Mouse (Mus musculus) forebrain, embryonic 14.5 days (tissue): ENCODE measurements around the gene Ptpdc1. TPM values are rescaled to one million over a fixed set of nuclear protein-coding genes. Genes with fewer than 3 reads are reported as not detected.

Experiments used
- ATAC-seq: fragments of 200-750 bp; cut with Nextera tagmentation; 2 replicates; pipeline ENCODE4 v1.8.0; 2017; ENCODE audit warnings: mild to moderate bottlenecking, moderate library complexity
- DNase-seq: peaks from one replicate; pipeline ENCODE4 v3.0.0-alpha.2; 2015; ENCODE audit warnings: low spot score
- H3K27ac ChIP-seq: fragments of 300-500 bp; sonication (generic); 2 replicates; pipeline ENCODE4 v1.5.1; 2014; ENCODE audit warnings: low read depth, mild to moderate bottlenecking, control low read depth, low read length, moderate library complexity
- H3K27me3 ChIP-seq: fragments of 300-500 bp; sonication (generic); replicated peaks from 2 replicates; pipeline ENCODE4 v1.6.1; 2014; ENCODE audit warnings: low read length, control low read depth, mixed read lengths; ENCODE audit not compliant: control insufficient read depth, insufficient read depth
- H3K36me3 ChIP-seq: fragments of 300-500 bp; sonication (generic); 2 replicates; pipeline ENCODE4 v1.6.1; 2014; ENCODE audit warnings: low read length, control low read depth; ENCODE audit not compliant: control insufficient read depth, insufficient read depth
- H3K4me1 ChIP-seq: fragments of 300-500 bp; sonication (generic); 2 replicates; pipeline ENCODE4 v1.6.1; 2014; ENCODE audit warnings: antibody characterized with exemption, low read length, control low read depth; ENCODE audit not compliant: control insufficient read depth, insufficient read depth
- H3K4me2 ChIP-seq: fragments of 300-500 bp; sonication (generic); 2 replicates; pipeline ENCODE4 v1.6.1; 2014; ENCODE audit warnings: mild to moderate bottlenecking, control low read depth, low read length
- H3K4me3 ChIP-seq: fragments of 300-500 bp; sonication (generic); 2 replicates; pipeline ENCODE4 v1.5.1; 2014; ENCODE audit warnings: low read depth, low read length, control low read depth
- H3K9ac ChIP-seq: fragments of 300-500 bp; sonication (generic); 2 replicates; pipeline ENCODE4 v1.6.1; 2014; ENCODE audit warnings: mild to moderate bottlenecking, low read length, control low read depth, moderate library complexity
- H3K9me3 ChIP-seq: fragments of 300-500 bp; sonication (generic); replicated peaks from 2 replicates; pipeline ENCODE4 v1.6.1; 2016; ENCODE audit warnings: low read length, control low read depth, mixed read lengths; ENCODE audit not compliant: control insufficient read depth
- WGBS: fragments of 180-500 bp; shearing (Covaris S2); extraction: QIAGEN DNeasy Blood & Tissue Kit; methylation state at CpG from one replicate; pipeline ENCODE4 v1.1.7; 2014; 5-methylcytosine and 5-hydroxymethylcytosine counted together
- polyA plus RNA-seq: library from polyadenylated mRNA; unstranded; fragments of >200 nt; fragmentation: Nextera tagmentation; extraction: Ambion mirVana; gene quantifications from 2 replicates; pipeline ENCODE4 v1.2.1, GENCODE M21; 2014

The Ptpdc1 gene
- polyA plus RNA-seq, 1 experiment from 2014 or later = 12.7 TPM

GRCm38 (mm10) chr13:48643991-48644390 lies 18.5 kb upstream of the Ptpdc1 start:
- Histone ChIP-seq H3K27ac (no peak overlapping the region), H3K9me3 (no peaks in the 10 kb centered on the region), H3K36me3 (no peaks in the 10 kb centered on the region), H3K4me2 (no peak overlapping the region), H3K4me3 (no peak overlapping the region), H3K9ac (no peak overlapping the region), H3K4me1 (no peaks in the 10 kb centered on the region), H3K27me3 (no peaks in the 10 kb centered on the region)
- 85% methylated on average over 3 of the region's 3 CpGs for WGBS
- DNase-seq = no peak
- ATAC-seq = no peak

GRCm38 (mm10) chr13:48643072-48643471 lies 17.6 kb upstream of the Ptpdc1 start:
- no peaks in the 10 kb centered on the region for H3K9me3 ChIP-seq
- DNase-seq = no peak
- WGBS = 84% methylated on average over 6 of the region's 6 CpGs
- no peaks in the 10 kb centered on the region for H3K4me1 ChIP-seq
- H3K36me3 ChIP-seq = no peaks in the 10 kb centered on the region
- H3K4me2 ChIP-seq = no peak overlapping the region
- no peak overlapping the region for H3K27ac ChIP-seq
- no peak overlapping the region for H3K9ac ChIP-seq
- no peak for ATAC-seq
- no peak overlapping the region for H3K4me3 ChIP-seq
- no peaks in the 10 kb centered on the region for H3K27me3 ChIP-seq

- ATAC-seq = peak; percentile 54; the same call in 1 of the 2 replicates
- Histone ChIP-seq H3K27me3 (no peaks in the 10 kb centered on the region), H3K4me1 (no peaks in the 10 kb centered on the region), H3K4me3 (no peak overlapping the region), H3K27ac (no peak overlapping the region), H3K4me2 (no peak overlapping the region), H3K9ac (no peak overlapping the region), H3K36me3 (no peaks in the 10 kb centered on the region), H3K9me3 (no peaks in the 10 kb centered on the region)
- peak; percentile 94 for DNase-seq
Measured at GRCm38 (mm10) chr13:48639570-48639969, 14.1 kb upstream of the Ptpdc1 start.

DNA sequence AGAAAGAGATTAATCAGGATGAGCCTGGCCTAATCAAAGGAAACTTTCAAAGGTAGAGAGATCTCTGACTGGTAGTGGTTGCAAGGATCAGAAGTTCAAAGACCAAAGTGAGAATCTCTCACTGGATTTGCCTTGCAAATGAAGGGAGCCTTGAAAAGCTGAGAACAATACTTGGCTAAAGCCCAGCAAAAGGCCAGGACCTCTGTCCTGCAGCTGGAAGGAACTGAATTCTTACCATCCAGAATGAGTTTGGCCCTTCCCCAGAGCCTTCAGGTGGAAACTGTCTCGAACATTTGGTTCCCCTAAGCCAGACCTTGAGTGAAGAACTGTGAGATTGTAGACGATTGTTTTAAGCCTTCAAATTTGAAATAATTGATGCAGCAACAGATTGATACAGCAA lies 12.2 kb upstream of the Ptpdc1 start:
- no peak for DNase-seq
- Histone ChIP-seq H3K9ac (no peak overlapping the region), H3K4me3 (no peak overlapping the region), H3K9me3 (no peaks in the 10 kb centered on the region), H3K27me3 (no peaks in the 10 kb centered on the region), H3K4me2 (no peak overlapping the region), H3K36me3 (no peaks in the 10 kb centered on the region), H3K4me1 (no peaks in the 10 kb centered on the region), H3K27ac (no peak overlapping the region)
- 39% methylated on average over 2 of the region's 2 CpGs for WGBS
- ATAC-seq = no peak

DNA sequence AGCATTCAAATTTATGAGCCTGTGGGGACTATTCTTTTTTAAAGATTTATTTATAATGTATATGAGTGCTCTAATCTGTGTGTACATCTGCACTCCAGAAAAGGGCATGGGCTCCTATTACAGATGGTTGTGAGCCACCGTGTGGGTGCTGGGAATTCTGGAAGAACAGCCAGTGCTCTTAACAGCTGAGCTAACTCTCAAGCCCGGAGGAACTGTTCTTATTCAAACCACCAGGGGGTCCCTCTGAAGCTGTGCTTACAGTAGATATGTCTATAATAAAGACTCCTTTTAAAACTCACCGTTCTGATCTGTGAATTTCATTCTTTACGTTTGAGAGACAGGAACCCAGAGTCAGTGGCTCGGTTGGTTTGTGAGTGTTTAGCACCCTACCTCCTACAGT lies 6.2 kb upstream of the Ptpdc1 start:
- 74% methylated on average over 5 of the region's 5 CpGs for WGBS

GRCm38 (mm10) chr13:48624968-48625398 lies 481 bp downstream of the Ptpdc1 start:
- Histone ChIP-seq H3K9ac (peak overlapping the region; percentile 96), H3K36me3 (no peaks in the 10 kb centered on the region), H3K4me1 (peaks cover 6% of the 10 kb centered on the region), H3K4me3 (peak overlapping the region; percentile 78), H3K27me3 (no peaks in the 10 kb centered on the region), H3K9me3 (no peaks in the 10 kb centered on the region), H3K4me2 (peak overlapping the region; percentile 58), H3K27ac (peak overlapping the region; percentile 90)
- WGBS = 3% methylated on average over 26 of the region's 26 CpGs
- no peak for DNase-seq
- ATAC-seq = peak; percentile 83

More for the DNA sequence above, 6.2 kb upstream of the Ptpdc1 start:
- Histone ChIP-seq H3K9me3 (no peaks in the 10 kb centered on the region), H3K4me2 (no peak overlapping the region), H3K9ac (no peak overlapping the region), H3K27ac (no peak overlapping the region), H3K4me1 (no peaks in the 10 kb centered on the region), H3K36me3 (no peaks in the 10 kb centered on the region), H3K4me3 (no peak overlapping the region), H3K27me3 (no peaks in the 10 kb centered on the region)
- ATAC-seq (no peak), DNase-seq (peak; percentile 16)

DNA sequence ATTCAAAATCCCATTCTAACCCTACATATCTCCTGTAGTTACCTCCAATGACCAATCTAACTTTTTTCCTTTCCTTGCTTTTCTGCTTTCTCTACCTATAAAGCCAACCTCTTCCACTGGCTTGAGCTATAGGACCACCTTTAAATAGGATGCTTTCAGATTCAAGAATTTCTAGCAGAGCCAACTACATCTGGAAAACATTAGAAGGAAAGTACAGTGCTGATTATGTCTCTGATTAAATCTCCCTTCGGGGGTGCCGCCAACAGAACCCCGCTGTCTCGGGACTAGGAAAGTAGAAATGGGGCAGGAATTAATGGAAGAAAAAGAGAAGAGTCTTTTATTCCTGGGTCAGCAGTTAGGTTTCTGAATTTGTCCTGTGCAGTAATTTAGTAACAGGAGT lies 6.6 kb downstream of the Ptpdc1 start:
- H3K4me1 ChIP-seq = no peaks in the 10 kb centered on the region
- H3K4me2 ChIP-seq = no peak overlapping the region
- no peak overlapping the region for H3K4me3 ChIP-seq
- H3K27me3 ChIP-seq = no peaks in the 10 kb centered on the region
- DNase-seq (no peak), ATAC-seq (no peak)
- 0 out of 2 replicates have a peak, but pooled peaks cover 7% of the 10 kb centered on the region for H3K9me3 ChIP-seq
- WGBS = 92% methylated on average over 4 of the region's 4 CpGs
- no peak overlapping the region for H3K9ac ChIP-seq
- H3K36me3 ChIP-seq = no peaks in the 10 kb centered on the region
- no peak overlapping the region for H3K27ac ChIP-seq

GRCm38 (mm10) chr13:48617774-48618173 lies 7.7 kb downstream of the Ptpdc1 start:
- Histone ChIP-seq H3K9me3 (0 out of 2 replicates have a peak, but pooled peaks cover 7% of the 10 kb centered on the region), H3K27me3 (no peaks in the 10 kb centered on the region), H3K4me2 (no peak overlapping the region), H3K36me3 (no peaks in the 10 kb centered on the region), H3K27ac (no peak overlapping the region), H3K4me3 (no peak overlapping the region), H3K9ac (no peak overlapping the region), H3K4me1 (no peaks in the 10 kb centered on the region)
- DNase-seq (no peak), ATAC-seq (no peak)

GRCm38 (mm10) chr13:48614525-48614924 lies 10.9 kb downstream of the Ptpdc1 start:
- 73% methylated on average over 2 of the region's 2 CpGs for WGBS
- DNase-seq = no peak
- H3K36me3 ChIP-seq = no peaks in the 10 kb centered on the region
- H3K4me2 ChIP-seq = no peak overlapping the region
- no peak for ATAC-seq
- no peak overlapping the region for H3K27ac ChIP-seq
- no peaks in the 10 kb centered on the region for H3K4me1 ChIP-seq
- H3K27me3 ChIP-seq = no peaks in the 10 kb centered on the region
- 0 out of 2 replicates have a peak, but pooled peaks cover 7% of the 10 kb centered on the region for H3K9me3 ChIP-seq
- no peak overlapping the region for H3K9ac ChIP-seq
- H3K4me3 ChIP-seq = no peak overlapping the region
